Mouse (Mus musculus) midbrain, embryonic 10.5 days (tissue): ENCODE results near the gene Mrap2. TPM values are rescaled to one million over a fixed set of nuclear protein-coding genes. Genes with fewer than 3 reads are reported as not detected.

Source experiments
- DNase-seq: peaks from one replicate; pipeline ENCODE4 v3.0.0-alpha.2; 2017; ENCODE audit warnings: low spot score
- H3K27ac ChIP-seq: fragments of 300-500 bp; sonication (generic); replicated peaks from 2 replicates; pipeline ENCODE4 v1.5.1; 2016; ENCODE audit warnings: mild to moderate bottlenecking
- H3K27me3 ChIP-seq: fragments of 300-500 bp; sonication (generic); 2 replicates; pipeline ENCODE4 v1.6.1; 2016; ENCODE audit warnings: low read depth, mild to moderate bottlenecking; ENCODE audit not compliant: poor library complexity, severe bottlenecking
- H3K36me3 ChIP-seq: fragments of 300-500 bp; sonication (generic); 2 replicates; pipeline ENCODE4 v1.6.1; 2016; ENCODE audit warnings: mild to moderate bottlenecking, moderate library complexity
- H3K4me1 ChIP-seq: fragments of 300-500 bp; sonication (generic); 2 replicates; pipeline ENCODE4 v1.6.1; 2016
- H3K4me3 ChIP-seq: fragments of 300-500 bp; sonication (generic); 2 replicates; pipeline ENCODE4 v1.5.1; 2016; ENCODE audit warnings: mild to moderate bottlenecking, moderate library complexity
- H3K9me3 ChIP-seq: fragments of 300-500 bp; sonication (generic); replicated peaks from 2 replicates; pipeline ENCODE4 v1.6.1; 2016; ENCODE audit warnings: mild to moderate bottlenecking
- WGBS: fragments of 180-500 bp; shearing (Covaris S2); methylation state at CpG from one replicate; pipeline ENCODE4 v1.1.7; 2016; 5-methylcytosine and 5-hydroxymethylcytosine counted together
- polyA plus RNA-seq: library from polyadenylated mRNA; unstranded; fragments of >200 nt; fragmentation: Nextera tagmentation; extraction: Ambion mirVana; gene quantifications from 2 replicates; pipeline ENCODE4 v1.2.1, GENCODE M21; 2016

The Mrap2 gene
- polyA plus RNA-seq, 1 experiment from 2014 or later = not detected

- no peaks in the 10 kb centered on the region for H3K9me3 ChIP-seq
- no peaks in the 10 kb centered on the region for H3K36me3 ChIP-seq
- H3K27ac ChIP-seq = no peak overlapping the region
- WGBS = 83% methylated on average over 4 of the region's 4 CpGs
- DNase-seq = no peak
- no peak overlapping the region for H3K4me3 ChIP-seq
- H3K27me3 ChIP-seq = peaks cover 40% of the 10 kb centered on the region
- H3K4me1 ChIP-seq = peaks cover 19% of the 10 kb centered on the region
Observed at GRCm38 (mm10) chr9:87146400-87146799, 2.3 kb downstream of the Mrap2 start.

DNA sequence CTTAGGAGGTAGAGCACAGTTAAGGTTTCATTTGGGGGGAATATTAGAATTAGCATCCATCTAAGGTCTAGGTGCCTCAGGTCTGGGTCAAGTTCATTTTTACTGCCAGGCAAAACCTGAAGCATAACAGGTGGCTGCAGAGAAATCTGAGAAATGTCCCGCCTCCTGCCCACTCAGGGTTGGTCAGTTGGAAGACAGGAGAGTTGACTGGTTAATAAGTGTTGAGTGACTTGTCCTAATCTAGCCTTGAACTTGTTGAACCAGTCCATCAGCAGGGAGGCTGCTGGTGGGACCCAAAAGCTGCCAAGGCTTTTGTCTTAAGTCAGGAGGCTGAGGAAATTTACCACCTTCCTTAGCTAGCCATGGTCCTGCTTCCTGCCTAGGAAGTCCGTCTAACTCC lies 3.8 kb downstream of the Mrap2 start:
- no peak for DNase-seq
- Histone ChIP-seq H3K36me3 (no peaks in the 10 kb centered on the region), H3K9me3 (no peaks in the 10 kb centered on the region), H3K4me1 (peaks cover 19% of the 10 kb centered on the region), H3K4me3 (no peak overlapping the region), H3K27ac (no peak overlapping the region), H3K27me3 (peaks cover 40% of the 10 kb centered on the region)
- WGBS = 75% methylated on average over 2 of the region's 2 CpGs

DNA sequence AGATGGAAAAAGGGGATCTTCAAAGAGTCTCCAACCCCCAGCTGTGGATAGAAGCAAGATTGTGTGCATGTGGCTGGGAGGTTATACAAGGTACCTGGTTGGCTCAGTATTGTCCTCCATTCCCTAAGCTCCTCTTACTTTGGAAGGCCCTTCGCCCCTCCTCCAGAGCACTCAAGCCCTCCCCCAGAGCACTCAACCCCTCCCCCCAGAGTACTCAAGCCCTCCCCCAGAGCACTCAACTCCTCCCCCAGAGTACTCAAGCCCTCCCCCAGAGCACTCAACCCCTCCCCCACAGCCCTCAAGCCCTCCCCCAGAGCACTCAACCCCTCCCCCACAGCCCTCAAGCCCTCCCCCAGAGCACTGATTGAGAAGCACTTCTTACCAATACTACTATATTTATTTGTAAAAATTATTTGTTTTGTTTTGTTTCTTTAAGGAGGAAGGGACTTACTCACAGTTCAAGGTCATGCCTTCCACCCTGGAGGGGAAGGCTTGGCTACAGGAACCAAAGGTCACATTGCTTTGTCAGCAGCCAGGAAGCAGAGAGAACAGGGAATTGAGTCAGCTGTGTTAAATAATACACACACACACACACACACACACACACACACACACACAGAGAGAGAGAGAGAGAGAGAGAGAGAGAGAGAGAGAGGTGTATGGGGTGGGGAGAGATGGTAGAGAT lies 8.7 kb downstream of the Mrap2 start:
- Histone ChIP-seq H3K4me3 (no peak overlapping the region), H3K4me1 (no peaks in the 10 kb centered on the region), H3K27ac (no peak overlapping the region), H3K9me3 (no peaks in the 10 kb centered on the region), H3K27me3 (no peaks in the 10 kb centered on the region), H3K36me3 (no peaks in the 10 kb centered on the region)
- WGBS = 95% methylated on average over 1 of the region's 1 CpGs
- DNase-seq = no peak

DNA sequence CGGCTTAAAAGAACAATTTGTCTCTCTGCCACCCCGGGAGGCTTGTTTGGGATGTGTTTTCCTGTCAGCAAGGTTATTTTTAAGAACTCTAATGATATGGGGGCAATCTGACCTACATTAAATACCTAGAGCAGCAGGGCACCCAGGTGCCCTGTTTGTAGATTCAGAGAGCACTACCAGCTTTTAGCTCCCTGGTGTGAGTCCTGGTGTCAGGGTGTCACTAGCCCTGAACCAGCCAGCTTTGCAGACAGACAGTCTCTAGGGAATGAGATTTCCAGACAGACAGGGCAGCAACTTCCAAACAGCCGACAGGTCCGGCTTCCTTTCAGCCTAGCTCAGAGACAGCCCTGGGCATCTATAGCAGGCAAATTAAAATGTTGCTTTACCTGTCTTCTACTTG lies 18.5 kb downstream of the Mrap2 start:
- H3K4me3 ChIP-seq = no peak overlapping the region
- no peaks in the 10 kb centered on the region for H3K9me3 ChIP-seq
- peaks cover 3% of the 10 kb centered on the region; the same call in 1 of the 2 replicates for H3K27me3 ChIP-seq
- H3K4me1 ChIP-seq = peaks cover 3% of the 10 kb centered on the region; the same call in 1 of the 2 replicates
- H3K27ac ChIP-seq = no peak overlapping the region
- 87% methylated on average over 4 of the region's 4 CpGs for WGBS
- H3K36me3 ChIP-seq = no peaks in the 10 kb centered on the region
- DNase-seq = no peak

- 65% methylated on average over 9 of the region's 9 CpGs for WGBS
- no peaks in the 10 kb centered on the region for H3K36me3 ChIP-seq
- no peak overlapping the region for H3K4me3 ChIP-seq
- H3K9me3 ChIP-seq = no peaks in the 10 kb centered on the region
- H3K27ac ChIP-seq = no peak overlapping the region
- peaks cover 5% of the 10 kb centered on the region; the same call in 1 of the 2 replicates for H3K4me1 ChIP-seq
- H3K27me3 ChIP-seq = peaks cover 7% of the 10 kb centered on the region; the same call in 1 of the 2 replicates
- DNase-seq = no peak
Observed at GRCm38 (mm10) chr9:87167001-87167830, 23.1 kb downstream of the Mrap2 start.

DNA sequence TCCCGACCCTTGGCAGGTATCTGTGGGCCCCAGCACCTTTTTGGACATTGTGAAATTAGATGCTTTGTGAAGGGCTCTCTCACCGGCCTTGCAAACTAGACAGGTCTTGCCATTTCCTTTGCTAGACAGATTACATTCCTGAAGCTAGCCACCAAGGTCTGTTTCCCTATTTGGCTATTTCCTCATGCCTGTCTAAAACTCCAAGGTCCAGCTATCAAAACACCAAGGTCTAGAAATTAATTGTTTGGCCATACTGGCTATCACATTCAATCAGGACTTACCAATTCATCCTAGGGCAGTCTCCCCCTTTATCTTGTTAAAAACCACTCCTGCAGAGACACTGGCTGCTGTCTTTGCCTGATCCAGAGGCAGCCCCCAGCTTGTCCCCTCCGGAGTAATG lies 23.9 kb downstream of the Mrap2 start:
- peaks cover 5% of the 10 kb centered on the region; the same call in 1 of the 2 replicates for H3K4me1 ChIP-seq
- no peak overlapping the region for H3K27ac ChIP-seq
- no peak for DNase-seq
- no peak overlapping the region for H3K4me3 ChIP-seq
- H3K36me3 ChIP-seq = no peaks in the 10 kb centered on the region
- H3K27me3 ChIP-seq = peaks cover 7% of the 10 kb centered on the region; the same call in 1 of the 2 replicates
- no peaks in the 10 kb centered on the region for H3K9me3 ChIP-seq
- 55% methylated on average over 3 of the region's 3 CpGs for WGBS

DNA sequence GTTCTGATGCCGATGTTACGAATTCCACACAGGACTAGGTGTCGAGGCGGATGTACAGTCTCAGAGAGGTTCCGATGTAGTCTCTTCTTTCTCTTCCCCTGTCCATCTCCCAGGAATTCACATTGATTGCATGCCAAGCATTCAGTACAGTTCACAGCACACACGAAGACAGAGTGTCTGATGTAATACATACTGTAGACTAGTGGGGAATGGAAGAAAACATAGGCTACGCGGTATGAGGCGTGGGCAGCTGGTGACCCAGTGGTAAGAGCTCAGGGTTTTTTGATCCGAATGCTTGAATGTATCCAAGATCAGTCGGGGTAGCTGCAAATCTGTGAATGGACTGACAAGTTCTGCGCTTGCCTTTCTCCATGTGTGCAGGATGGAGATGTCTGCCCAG lies 25.0 kb downstream of the Mrap2 start:
- Histone ChIP-seq H3K9me3 (no peaks in the 10 kb centered on the region), H3K4me3 (no peak overlapping the region), H3K27ac (no peak overlapping the region), H3K36me3 (no peaks in the 10 kb centered on the region), H3K27me3 (peaks cover 7% of the 10 kb centered on the region; the same call in 1 of the 2 replicates), H3K4me1 (peaks cover 5% of the 10 kb centered on the region; the same call in 1 of the 2 replicates)
- WGBS = 94% methylated on average over 12 of the region's 12 CpGs
- DNase-seq = no peak

DNA sequence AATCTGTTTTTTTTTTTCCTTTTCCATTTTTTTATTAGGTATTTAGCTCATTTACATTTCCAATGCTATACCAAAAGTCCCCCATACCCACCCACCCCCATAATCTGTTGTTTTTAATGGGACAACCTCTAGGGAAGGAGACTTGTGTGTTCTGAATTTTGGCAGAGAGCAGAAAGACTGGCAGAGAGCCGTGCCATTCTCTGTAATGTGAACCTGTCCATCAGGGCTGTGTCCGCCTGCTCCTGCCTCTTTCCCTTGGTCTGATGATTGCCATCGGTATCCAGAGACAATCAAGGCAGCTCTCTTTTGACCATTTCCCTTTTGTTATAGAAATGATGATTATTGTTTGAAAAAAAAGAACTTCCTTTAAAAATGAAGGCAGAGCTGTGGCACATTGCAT lies 26.8 kb downstream of the Mrap2 start:
- peaks cover 5% of the 10 kb centered on the region; the same call in 1 of the 2 replicates for H3K4me1 ChIP-seq
- WGBS = 87% methylated on average over 3 of the region's 3 CpGs
- H3K27ac ChIP-seq = no peak overlapping the region
- H3K4me3 ChIP-seq = no peak overlapping the region
- H3K36me3 ChIP-seq = no peaks in the 10 kb centered on the region
- no peak for DNase-seq
- H3K9me3 ChIP-seq = no peaks in the 10 kb centered on the region
- H3K27me3 ChIP-seq = 0 out of 2 replicates have a peak, but pooled peaks cover 4% of the 10 kb centered on the region

DNA sequence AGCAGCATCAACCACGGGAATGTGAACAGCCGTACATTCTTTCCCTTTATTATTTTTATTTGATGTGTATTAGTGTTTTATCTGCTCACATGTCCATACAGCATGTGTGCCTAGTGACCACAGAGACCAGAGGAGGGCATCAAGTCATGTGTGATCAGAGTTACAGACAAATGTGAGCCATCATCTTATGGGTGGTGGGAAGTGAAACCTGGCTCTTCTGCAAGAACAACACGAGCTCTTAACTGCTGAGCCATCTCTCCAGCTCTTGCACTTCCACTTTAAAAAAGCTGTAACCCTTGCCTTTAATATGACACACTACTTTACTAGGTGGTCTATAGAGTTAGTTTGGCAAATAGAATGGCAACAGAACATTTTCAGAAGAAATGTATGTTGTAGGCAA lies 27.4 kb downstream of the Mrap2 start:
- Histone ChIP-seq H3K4me3 (no peak overlapping the region), H3K27me3 (0 out of 2 replicates have a peak, but pooled peaks cover 4% of the 10 kb centered on the region), H3K27ac (no peak overlapping the region), H3K36me3 (no peaks in the 10 kb centered on the region), H3K9me3 (no peaks in the 10 kb centered on the region), H3K4me1 (peaks cover 5% of the 10 kb centered on the region; the same call in 1 of the 2 replicates)
- DNase-seq = no peak
- 83% methylated on average over 3 of the region's 3 CpGs for WGBS

DNA sequence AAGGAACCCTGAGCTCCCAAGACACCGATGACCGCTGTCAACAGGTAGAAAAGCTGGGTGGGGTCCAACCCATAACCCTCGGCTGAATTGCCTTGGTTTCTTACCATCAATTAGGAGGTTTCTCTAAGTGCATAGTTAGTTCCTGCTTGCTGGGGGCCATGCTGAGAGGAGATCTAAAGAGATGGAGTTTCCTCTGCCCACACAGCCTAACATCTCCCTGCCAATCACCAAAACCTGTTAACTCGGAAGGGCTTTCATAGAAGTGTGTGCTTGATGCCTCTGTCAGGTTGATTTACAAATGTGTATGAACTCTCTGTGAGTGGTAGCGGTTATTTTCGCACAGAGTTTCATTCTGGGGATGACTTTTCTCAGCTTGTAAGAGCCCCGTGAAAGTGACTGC lies 34.4 kb downstream of the Mrap2 start:
- H3K27me3 ChIP-seq = no peaks in the 10 kb centered on the region
- H3K27ac ChIP-seq = no peak overlapping the region
- no peak for DNase-seq
- no peaks in the 10 kb centered on the region for H3K36me3 ChIP-seq
- H3K9me3 ChIP-seq = no peaks in the 10 kb centered on the region
- H3K4me3 ChIP-seq = no peak overlapping the region
- no peaks in the 10 kb centered on the region for H3K4me1 ChIP-seq
- WGBS = 77% methylated on average over 7 of the region's 7 CpGs

GRCm38 (mm10) chr9:87182231-87182630 lies 38.1 kb downstream of the Mrap2 start:
- H3K4me1 ChIP-seq = no peaks in the 10 kb centered on the region
- H3K4me3 ChIP-seq = no peak overlapping the region
- H3K27ac ChIP-seq = no peak overlapping the region
- 87% methylated on average over 10 of the region's 10 CpGs for WGBS
- H3K9me3 ChIP-seq = no peaks in the 10 kb centered on the region
- H3K27me3 ChIP-seq = no peaks in the 10 kb centered on the region
- H3K36me3 ChIP-seq = no peaks in the 10 kb centered on the region
- no peak for DNase-seq

DNA sequence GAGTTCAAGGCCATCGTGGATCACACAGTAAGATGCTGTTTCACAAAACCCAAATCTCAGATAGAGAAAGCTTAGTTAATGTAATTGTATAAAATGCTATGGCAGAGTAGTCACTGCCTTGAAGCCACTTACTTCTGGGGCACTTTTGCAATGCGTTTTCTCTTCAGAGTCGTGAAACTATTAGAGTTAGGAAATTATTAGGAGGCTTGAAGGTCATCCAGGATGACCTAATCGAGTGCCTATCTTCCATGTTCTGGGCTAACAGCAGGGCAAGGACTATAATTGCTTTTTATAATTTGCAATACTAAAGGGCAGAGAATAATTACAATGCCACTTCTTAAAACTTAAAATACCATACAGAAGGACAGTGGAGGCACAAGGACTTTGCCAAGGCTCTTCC lies 43.2 kb downstream of the Mrap2 start:
- Histone ChIP-seq H3K27me3 (no peaks in the 10 kb centered on the region), H3K4me1 (no peaks in the 10 kb centered on the region), H3K27ac (no peak overlapping the region), H3K4me3 (no peak overlapping the region), H3K36me3 (peaks cover 33% of the 10 kb centered on the region), H3K9me3 (peaks cover 12% of the 10 kb centered on the region)
- DNase-seq = no peak
- WGBS = 86% methylated on average over 4 of the region's 4 CpGs

DNA sequence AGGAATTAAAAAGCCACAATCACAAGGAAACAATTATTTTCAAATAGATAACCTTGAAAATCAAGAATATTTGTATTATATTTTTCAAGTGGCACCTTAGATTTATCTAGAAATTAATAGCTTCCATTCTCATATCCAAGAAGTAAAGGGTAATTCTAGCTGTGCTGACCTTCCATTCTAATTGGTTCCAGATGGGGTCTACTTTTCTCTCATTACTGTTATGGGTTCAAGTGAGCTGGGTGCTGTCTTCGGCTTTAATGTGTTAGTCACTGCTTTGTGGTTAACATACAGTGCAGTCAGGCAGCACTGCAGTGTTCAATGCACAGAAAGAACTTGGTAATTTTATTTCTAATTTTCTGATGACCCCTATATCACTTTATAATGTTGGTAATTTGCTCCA lies 49.6 kb downstream of the Mrap2 start:
- Histone ChIP-seq H3K27ac (no peak overlapping the region), H3K4me1 (no peaks in the 10 kb centered on the region), H3K36me3 (peaks cover 85% of the 10 kb centered on the region), H3K9me3 (peaks cover 17% of the 10 kb centered on the region), H3K4me3 (no peak overlapping the region), H3K27me3 (no peaks in the 10 kb centered on the region)
- WGBS = 75% methylated on average over 1 of the region's 1 CpGs
- DNase-seq = no peak
